Mouse (Mus musculus) CD4-positive naive resting alpha-beta T cell, adult 76 days (primary cell): Measurements from ENCODE around the gene Nol11. TPM values are rescaled to one million over a fixed set of nuclear protein-coding genes. Genes with fewer than 3 reads are reported as not detected.

Experiments used
- total RNA-seq: library from RNA; stranded (reverse); gene quantifications from one replicate; pipeline ENCODE4 v1.2.4, GENCODE M21; 2023

Nol11 gene
- 50.2 TPM for total RNA-seq

GRCm38 (mm10) chr11:107188565-107189552 lies at the start of gene Nol11:
Gene Nol11, minus strand, starts transcription at chr11:107189381.

GRCm38 (mm10) chr11:107131749-107132421 lies 57.3 kb downstream of the Nol11 start, which contains the start of gene Bptf:
Gene Bptf, minus strand, starts transcription at chr11:107132127.

Other genes starting within 250 kb of the Nol11 start
- gene Kpna2, start 189.8 kb downstream of the Nol11 start, total RNA-seq: 15.0 TPM
- gene 1810010H24Rik, start 163.7 kb downstream of the Nol11 start, total RNA-seq: 0.53 TPM
- gene Bptf, start 57.3 kb downstream of the Nol11 start, total RNA-seq: 150 TPM